Mouse (Mus musculus): Measurements from ENCODE around the gene Klhl25.

- TF ChIP-seq CTCF (IDR thresholded peaks at IDR 0.05; ENCODE audit: low read depth, low read length): no peak
- TF ChIP-seq POLR2A (IDR thresholded peaks at IDR 0.05; ENCODE audit: extremely low read depth, insufficient read depth, low read length): no peak
Observed at GRCm38 (mm10) chr7:75851290-75851689, 3.2 kb downstream of the Klhl25 start.
